Mouse (Mus musculus) heart, adult 2 months (tissue): ENCODE results near the gene Smc3.

Experiments used
- CTCF ChIP-seq: fragments of 200-600 bp; IDR thresholded peaks from 2 replicates; pipeline ENCODE4 v1.8.1; 2022; ENCODE audit warnings: antibody characterized with exemption, mild to moderate bottlenecking, moderate library complexity
- EP300 ChIP-seq: fragments of 200-500 bp; IDR thresholded peaks from 2 replicates; pipeline ENCODE4 v1.6.1; 2011; ENCODE audit warnings: low read depth, low read length, control low read depth; ENCODE audit not compliant: insufficient read depth

GRCm38 (mm10) chr19:53574131-53574530, 26.1 kb upstream of the Smc3 start:
- TF ChIP-seq CTCF (no peak), EP300 (no peak)
